Mouse (Mus musculus) liver, adult 2 months (tissue): ENCODE results near the gene Ldlrad3. TPM values are rescaled to one million over a fixed set of nuclear protein-coding genes. Genes with fewer than 3 reads are reported as not detected.

ENCODE experiments used
- DNase-seq: peaks from one replicate; pipeline ENCODE4 v3.0.0-alpha.2; 2011; ENCODE audit warnings: low read depth, low spot score; ENCODE audit errors: extremely low read depth
- H3K27ac ChIP-seq: fragments of 200-500 bp; replicated peaks from 2 replicates; pipeline ENCODE4 v1.5.1; 2012; ENCODE audit warnings: low read depth, mild to moderate bottlenecking, control low read depth, inconsistent platforms, low read length; ENCODE audit not compliant: insufficient read depth
- H3K27me3 ChIP-seq: fragments of 200-500 bp; 2 replicates; pipeline ENCODE4 v1.6.1; 2012; ENCODE audit warnings: mild to moderate bottlenecking, moderate library complexity, low read length, inconsistent platforms; ENCODE audit not compliant: control insufficient read depth, insufficient read depth
- H3K36me3 ChIP-seq: fragments of 200-500 bp; 2 replicates; pipeline ENCODE4 v1.6.1; 2012; ENCODE audit warnings: low read length, inconsistent platforms; ENCODE audit not compliant: control insufficient read depth, insufficient read depth
- H3K4me1 ChIP-seq: fragments of 200-500 bp; 2 replicates; pipeline ENCODE4 v1.6.1; 2011; ENCODE audit warnings: low read length; ENCODE audit not compliant: control insufficient read depth, insufficient read depth
- H3K4me3 ChIP-seq: fragments of 200-500 bp; 2 replicates; pipeline ENCODE4 v1.5.1; 2011; ENCODE audit warnings: low read depth, mild to moderate bottlenecking, control low read depth, low read length, moderate library complexity; ENCODE audit not compliant: insufficient read depth
- H3K79me2 ChIP-seq: fragments of 200-500 bp; 2 replicates; pipeline ENCODE4 v1.6.1; 2012; ENCODE audit warnings: inconsistent platforms, mild to moderate bottlenecking, low read length, moderate library complexity; ENCODE audit not compliant: control insufficient read depth, insufficient read depth
- H3K9ac ChIP-seq: fragments of 200-500 bp; 2 replicates; pipeline ENCODE4 v1.6.1; 2012; ENCODE audit warnings: low read depth, mild to moderate bottlenecking, control low read depth, inconsistent platforms, low read length
- CTCF ChIP-seq: fragments of 200-500 bp; IDR thresholded peaks from 2 replicates; pipeline ENCODE4 v1.5.1; 2011; ENCODE audit warnings: low read depth, low read length, control low read depth
- POLR2A ChIP-seq: fragments of 200-500 bp; IDR thresholded peaks from 2 replicates; pipeline ENCODE4 v1.6.1; 2011; ENCODE audit warnings: low read length, control low read depth; ENCODE audit not compliant: insufficient read depth; ENCODE audit errors: extremely low read depth
- WGBS: fragments of 180-500 bp; shearing (Covaris S2); methylation state at CpG from one replicate; pipeline ENCODE4 v1.1.7; 2018; 5-methylcytosine and 5-hydroxymethylcytosine counted together
- polyA plus RNA-seq: library from polyadenylated mRNA; depleted of rRNA; stranded (reverse); fragments of >200 nt; gene quantifications from 2 replicates; pipeline ENCODE4 v1.2.3, GENCODE M21; 2012
- total RNA-seq: library from RNA; depleted of rRNA; stranded (reverse); fragments of >200 nt; gene quantifications from 2 replicates; pipeline ENCODE4 v1.2.3, GENCODE M21; 2014

The Ldlrad3 gene
- total and polyA plus RNA-seq, 2 experiments, result 2.8 to 4.5 TPM

DNA sequence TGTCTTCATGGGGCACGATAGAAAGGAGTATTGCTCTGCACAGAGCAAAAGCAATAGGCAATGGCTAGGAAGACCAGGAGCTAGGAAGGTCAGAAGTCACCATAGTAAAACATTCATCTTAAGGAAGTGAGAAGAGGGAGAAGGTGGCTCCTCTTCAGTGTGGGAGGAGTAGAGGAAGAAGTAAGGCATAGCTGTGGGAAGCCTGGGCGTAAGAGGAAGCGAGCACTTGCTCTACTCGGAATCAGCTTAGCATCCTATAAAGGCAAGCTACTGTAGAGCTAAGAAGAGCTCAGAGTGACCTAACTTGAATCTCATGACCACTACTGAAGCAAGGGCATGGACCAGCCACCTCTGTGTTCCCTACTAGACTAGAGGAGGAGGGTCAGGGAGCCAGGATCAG, 263.9 kb downstream of the Ldlrad3 start:
- Histone ChIP-seq H3K27me3 (no peaks in the 10 kb centered on the region), H3K9ac (no peak overlapping the region), H3K27ac (no peak overlapping the region), H3K36me3 (no peaks in the 10 kb centered on the region), H3K4me1 (peaks cover 9% of the 10 kb centered on the region), H3K79me2 (no peaks in the 10 kb centered on the region), H3K4me3 (no peak overlapping the region)
- whole genome bisulfite sequencing, result 96% methylated on average over 4 of the region's 4 CpGs
- no peak for TF ChIP-seq POLR2A
- no peak for TF ChIP-seq CTCF
- no peak for DNase-seq

DNA sequence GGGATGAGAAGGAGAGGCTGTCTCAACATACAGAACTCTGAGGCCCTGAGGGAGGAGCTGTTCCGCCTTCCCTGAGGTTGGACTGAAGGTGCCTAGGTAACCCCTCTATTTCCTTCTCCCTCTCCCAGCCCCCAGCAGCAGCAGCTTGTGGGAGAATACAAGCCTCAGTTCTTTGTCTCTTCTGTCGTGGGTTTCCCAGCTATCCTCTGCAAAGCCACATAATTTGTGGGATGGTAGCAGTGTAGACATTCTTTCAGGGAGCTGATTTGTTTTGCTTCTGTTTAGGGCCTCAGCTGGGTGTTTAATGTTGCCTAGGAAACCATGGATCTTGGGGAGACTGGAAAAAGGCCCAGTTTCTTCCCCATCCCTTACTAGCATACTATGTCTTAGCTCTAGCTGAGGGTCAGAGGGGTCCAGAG, 266.0 kb downstream of the Ldlrad3 start:
- 84% methylated on average over 2 of the region's 2 CpGs for WGBS
- TF ChIP-seq CTCF (no peak), POLR2A (no peak)
- H3K9ac ChIP-seq, result no peak overlapping the region
- H3K27me3 ChIP-seq, result no peaks in the 10 kb centered on the region
- peaks cover 9% of the 10 kb centered on the region for H3K4me1 ChIP-seq
- no peaks in the 10 kb centered on the region for H3K36me3 ChIP-seq
- no peak overlapping the region for H3K27ac ChIP-seq
- no peaks in the 10 kb centered on the region for H3K79me2 ChIP-seq
- no peak for DNase-seq
- H3K4me3 ChIP-seq, result no peak overlapping the region

DNA sequence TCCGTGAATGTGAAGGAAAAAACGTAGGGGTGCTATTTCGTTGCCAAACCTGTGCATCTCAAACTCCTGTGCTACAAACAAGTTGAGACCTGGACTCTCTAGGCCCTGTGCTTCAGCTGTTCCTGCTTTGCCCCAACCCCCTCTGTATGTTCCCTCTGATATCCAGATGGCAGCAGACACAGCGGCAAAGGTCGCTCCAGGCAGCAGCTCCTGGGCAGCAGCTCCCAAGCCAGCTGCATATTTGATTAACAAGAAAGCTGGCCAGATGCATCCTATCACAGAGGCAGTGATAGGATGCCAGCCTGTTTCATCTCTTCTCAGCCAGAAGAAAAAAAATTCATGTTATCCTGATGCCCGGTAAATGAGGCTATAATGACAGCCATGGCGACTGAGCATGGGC, 267.7 kb downstream of the Ldlrad3 start:
- no peak overlapping the region for H3K4me3 ChIP-seq
- H3K36me3 ChIP-seq, result no peaks in the 10 kb centered on the region
- DNase-seq, result peak; percentile 90
- H3K27me3 ChIP-seq, result no peaks in the 10 kb centered on the region
- peaks cover 9% of the 10 kb centered on the region for H3K4me1 ChIP-seq
- 36% methylated on average over 7 of the region's 7 CpGs for WGBS
- no peak overlapping the region for H3K27ac ChIP-seq
- no peak overlapping the region for H3K9ac ChIP-seq
- TF ChIP-seq CTCF (peak; percentile 18; the same call in 1 of the 2 replicates), POLR2A (no peak)
- H3K79me2 ChIP-seq, result no peaks in the 10 kb centered on the region

DNA sequence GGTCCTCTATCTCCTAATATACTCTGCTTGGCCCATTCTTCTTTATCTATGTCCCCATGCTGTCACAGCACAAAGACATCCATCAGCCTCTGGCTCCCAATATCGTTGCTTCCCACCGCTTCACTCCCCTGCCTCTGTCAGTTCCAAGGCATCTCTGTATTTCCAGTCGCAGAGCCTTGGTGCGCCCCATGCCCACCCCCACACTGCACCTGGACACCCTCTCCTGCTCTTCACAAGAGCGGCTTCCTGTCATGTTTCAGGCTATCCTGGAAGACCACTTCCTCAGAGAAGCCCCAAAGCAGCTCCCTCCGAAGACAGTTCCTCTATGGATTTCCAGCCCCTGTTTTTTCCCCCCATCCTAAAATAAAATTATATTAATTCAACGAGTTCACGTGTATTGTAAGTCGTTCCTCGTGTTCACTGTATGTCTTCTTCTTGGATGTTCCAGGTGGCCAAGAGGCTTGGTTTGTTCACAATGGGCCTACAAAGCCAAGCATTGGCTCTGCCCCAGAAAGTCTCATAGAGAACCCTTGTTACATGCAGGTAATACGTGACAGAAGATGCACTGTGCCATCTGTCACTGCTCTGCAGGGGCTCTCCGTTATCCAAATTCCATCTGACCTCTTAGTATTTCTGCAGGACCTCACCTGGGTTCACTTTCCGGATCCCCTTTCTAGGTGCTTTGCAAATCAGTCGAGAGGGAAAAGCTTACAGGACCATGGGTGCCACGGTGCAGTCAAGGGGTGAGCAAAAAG, 276.7 kb downstream of the Ldlrad3 start:
- Histone ChIP-seq H3K27ac (no peak overlapping the region), H3K4me3 (no peak overlapping the region), H3K36me3 (no peaks in the 10 kb centered on the region), H3K79me2 (no peaks in the 10 kb centered on the region), H3K4me1 (0 out of 2 replicates have a peak, but pooled peaks cover 4% of the 10 kb centered on the region), H3K9ac (no peak overlapping the region), H3K27me3 (no peaks in the 10 kb centered on the region)
- 95% methylated on average over 15 of the region's 15 CpGs for WGBS
- TF ChIP-seq CTCF (no peak), POLR2A (no peak)
- no peak for DNase-seq

DNA sequence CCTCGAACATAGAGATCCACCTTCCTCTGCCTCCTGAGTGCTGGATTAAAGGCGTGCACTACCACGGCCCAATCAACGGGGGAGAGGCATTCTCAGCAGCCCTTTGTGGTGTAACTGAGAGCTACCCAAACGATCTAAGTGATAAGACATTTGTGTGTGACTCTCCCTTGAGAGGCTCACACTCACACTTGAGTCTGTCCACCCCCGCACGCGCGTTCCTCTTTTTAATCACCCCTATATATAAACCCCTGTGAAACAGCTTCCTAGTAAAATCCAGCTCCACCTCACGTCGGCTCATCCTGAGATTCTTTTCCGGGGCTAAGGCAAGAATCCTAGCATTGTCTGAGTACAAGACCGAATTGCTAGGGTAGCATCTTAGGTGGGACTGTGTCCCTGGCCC, 277.4 kb downstream of the Ldlrad3 start:
- Histone ChIP-seq H3K9ac (no peak overlapping the region), H3K36me3 (no peaks in the 10 kb centered on the region), H3K4me3 (no peak overlapping the region), H3K79me2 (no peaks in the 10 kb centered on the region), H3K27me3 (no peaks in the 10 kb centered on the region), H3K4me1 (0 out of 2 replicates have a peak, but pooled peaks cover 4% of the 10 kb centered on the region), H3K27ac (no peak overlapping the region)
- no peak for TF ChIP-seq POLR2A
- TF ChIP-seq CTCF, result no peak
- DNase-seq, result no peak
- 88% methylated on average over 13 of the region's 13 CpGs for WGBS

DNA sequence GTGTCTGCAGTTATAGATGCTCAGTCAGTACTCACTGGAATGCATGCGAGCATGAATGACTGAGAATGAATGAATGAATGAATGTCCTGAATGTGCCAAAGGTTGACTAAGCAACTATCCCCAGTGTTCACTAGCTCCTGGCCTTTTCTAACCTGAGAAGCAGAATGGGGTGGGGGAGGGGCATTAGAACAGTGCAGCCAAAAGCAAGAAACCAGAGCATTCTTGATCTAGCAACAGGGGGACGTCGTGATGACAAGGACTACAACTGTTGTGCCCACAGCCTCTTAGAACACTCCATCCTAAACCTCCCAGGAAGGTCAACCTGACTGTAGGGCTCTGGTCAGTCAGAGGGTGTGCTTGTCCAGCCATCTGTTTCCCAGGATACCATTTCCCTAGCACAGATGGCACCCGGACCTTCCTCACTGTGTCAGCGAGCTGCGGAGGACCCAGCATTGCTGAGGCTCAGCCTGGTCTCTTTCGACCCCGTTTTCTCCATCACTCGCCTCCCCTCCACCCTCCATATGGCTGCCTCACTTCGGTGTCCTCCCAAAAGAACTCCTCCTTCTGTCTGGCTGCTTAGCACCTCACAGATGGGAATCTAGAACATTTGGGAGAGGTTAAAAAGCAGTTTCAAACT, 278.7 kb downstream of the Ldlrad3 start:
- Histone ChIP-seq H3K4me3 (no peak overlapping the region), H3K9ac (no peak overlapping the region), H3K27ac (no peak overlapping the region), H3K79me2 (no peaks in the 10 kb centered on the region), H3K36me3 (no peaks in the 10 kb centered on the region), H3K4me1 (peaks cover 7% of the 10 kb centered on the region; the same call in 1 of the 2 replicates), H3K27me3 (no peaks in the 10 kb centered on the region)
- TF ChIP-seq CTCF (no peak), POLR2A (no peak)
- DNase-seq, result no peak
- 88% methylated on average over 10 of the region's 10 CpGs for WGBS
